Comparison of ENCODE assay signal across 8 mouse cellular contexts in the genomic region with DNA sequence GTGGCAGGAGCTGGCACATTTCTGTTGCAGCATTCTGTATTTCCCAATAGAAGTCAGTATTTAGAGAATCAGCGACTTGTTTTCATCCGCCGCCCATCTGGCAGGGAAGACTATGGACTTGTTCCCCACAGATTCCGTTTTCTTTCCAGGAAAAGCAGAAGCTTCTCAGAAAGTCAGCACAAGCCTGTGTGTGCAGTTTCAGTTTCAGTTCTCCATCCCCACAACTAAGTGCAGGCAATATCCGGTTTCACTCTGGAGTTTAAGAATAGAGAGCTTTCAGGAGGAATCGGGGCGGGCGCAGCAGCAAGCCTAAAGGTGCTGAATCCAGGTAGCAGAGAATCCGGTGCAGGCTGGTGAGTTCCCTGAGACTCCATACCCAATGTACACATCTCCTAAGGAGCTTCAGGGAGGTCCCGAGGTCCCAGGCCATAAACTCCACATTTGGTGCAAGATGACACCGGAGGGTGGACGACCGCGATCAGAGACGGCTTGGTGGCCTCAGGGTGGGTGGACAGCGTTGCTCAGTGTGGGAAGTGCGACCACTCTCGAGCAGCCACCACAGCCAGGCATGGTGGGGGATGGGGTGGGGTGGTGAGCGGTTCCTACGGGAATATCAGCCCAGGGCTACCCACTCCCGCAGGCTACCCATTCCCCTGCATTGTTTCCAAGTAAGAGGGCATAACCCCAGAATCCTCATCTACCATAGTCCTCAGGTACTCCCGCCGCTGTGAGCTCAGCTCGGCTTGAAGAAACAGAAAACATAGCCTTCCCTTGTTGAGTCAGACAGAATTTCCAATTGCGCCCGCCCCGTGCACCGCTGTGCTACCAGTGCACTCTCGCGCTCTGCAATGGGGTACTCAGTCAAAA. TPM values are rescaled to one million over a fixed set of nuclear protein-coding genes. Genes with fewer than 3 reads are reported as not detected.
DNase-seq lines count a peak whose midpoint lies in the region; ATAC-seq lines count a peak whose summit lies in the region.

A gene (plus strand): TSS at position 256 of the 867 bp plus-strand sequence.

- H3K9me3 ChIP-seq in embryonic facial prominence, embryonic 11.5 days (replicated peaks; ENCODE audit: control insufficient read depth, low read length), result no peaks in the 10 kb centered on the region
- H3K9me3 ChIP-seq in limb, embryonic 11.5 days (ENCODE audit: control insufficient read depth, low read length), result no peaks in the 10 kb centered on the region
- no peaks in the 10 kb centered on the region for H3K9me3 ChIP-seq in midbrain, embryonic 13.5 days

- peak within 1 kb of the TSS; percentile 42 for H3K9ac ChIP-seq in embryonic facial prominence, embryonic 11.5 days (replicated peaks; ENCODE audit: low read length)
- peak within 1 kb of the TSS; percentile 52 for H3K9ac ChIP-seq in limb, embryonic 11.5 days (ENCODE audit: low read length)
- peak within 1 kb of the TSS; percentile 67 for H3K9ac ChIP-seq in midbrain, embryonic 13.5 days (replicated peaks)

- ATAC-seq in cerebellum, adult (ENCODE audit: insufficient number of reproducible peaks, low FRiP score, low TSS enrichment), result peak; percentile 41
- peak; percentile 89 for ATAC-seq in embryonic facial prominence, embryonic 11.5 days (replicated peaks; ENCODE audit: insufficient number of reproducible peaks, low FRiP score, low TSS enrichment, low read depth)
- ATAC-seq in limb, embryonic 11.5 days (ENCODE audit: insufficient number of reproducible peaks, low FRiP score, low TSS enrichment, low read depth), result peak; percentile 86
- ATAC-seq in midbrain, embryonic 13.5 days, result peak; percentile 87

- no peaks in the 10 kb centered on the region for H3K27me3 ChIP-seq in embryonic facial prominence, embryonic 11.5 days (ENCODE audit: control insufficient read depth, insufficient read depth, low read length)
- H3K27me3 ChIP-seq in limb, embryonic 11.5 days (ENCODE audit: control insufficient read depth, insufficient read depth, low read length), result 0 out of 2 replicates have a peak, but pooled peaks cover 3% of the 10 kb centered on the region
- H3K27me3 ChIP-seq in midbrain, embryonic 13.5 days, result 0 out of 2 replicates have a peak, but pooled peaks cover 4% of the 10 kb centered on the region

- no peak for DNase-seq in cerebellum, adult 11 months
- DNase-seq in embryonic facial prominence, embryonic 11.5 days (ENCODE audit: low spot score), result peak; percentile 54
- peak; percentile 83 to 90 for DNase-seq in heart, adult 18-20 months
- peak; percentile 63 for DNase-seq in kidney, adult 18-20 months
- peak; percentile 68 for DNase-seq in limb, embryonic 11.5 days (ENCODE audit: low spot score)
- DNase-seq in spleen, adult 18-20 months, result peak; percentile 10 to 39

- H3K4me2 ChIP-seq in embryonic facial prominence, embryonic 11.5 days (ENCODE audit: low read depth, low read length), result peak within 1 kb of the TSS; percentile 79
- peak within 1 kb of the TSS; percentile 94 for H3K4me2 ChIP-seq in limb, embryonic 11.5 days (ENCODE audit: low read depth, severe bottlenecking)
- peak within 1 kb of the TSS; percentile 92 for H3K4me2 ChIP-seq in midbrain, embryonic 13.5 days (replicated peaks)

- no peak within 1 kb of the TSS for H3K27ac ChIP-seq in embryonic facial prominence, embryonic 11.5 days (replicated peaks; ENCODE audit: low read depth, low read length)
- no peak within 1 kb of the TSS for H3K27ac ChIP-seq in limb, embryonic 11.5 days (replicated peaks; ENCODE audit: low read depth, low read length)
- no peak within 1 kb of the TSS for H3K27ac ChIP-seq in midbrain, embryonic 13.5 days

- H3K36me3 ChIP-seq in embryonic facial prominence, embryonic 11.5 days (replicated peaks; ENCODE audit: control insufficient read depth, insufficient read depth, low read depth, low read length), result no peaks in the 10 kb centered on the region
- no peaks in the 10 kb centered on the region for H3K36me3 ChIP-seq in limb, embryonic 11.5 days (ENCODE audit: control insufficient read depth, insufficient read depth, low read length)
- H3K36me3 ChIP-seq in midbrain, embryonic 13.5 days, result no peaks in the 10 kb centered on the region

- H3K4me1 ChIP-seq in embryonic facial prominence, embryonic 11.5 days (ENCODE audit: control insufficient read depth, insufficient read depth, low read length), result no peaks in the 10 kb centered on the region
- H3K4me1 ChIP-seq in limb, embryonic 11.5 days (ENCODE audit: control insufficient read depth, insufficient read depth, low read length), result no peaks in the 10 kb centered on the region
- peaks cover 5% of the 10 kb centered on the region for H3K4me1 ChIP-seq in midbrain, embryonic 13.5 days (replicated peaks)

- 1% methylated on average over 30 of the region's 30 CpGs for WGBS in embryonic facial prominence, embryonic 11.5 days
- under 1% methylated on average over 30 of the region's 30 CpGs for WGBS in limb, embryonic 11.5 days
- WGBS in midbrain, embryonic 13.5 days, result 3% methylated on average over 30 of the region's 30 CpGs

- peak within 1 kb of the TSS; percentile 46 for H3K4me3 ChIP-seq in embryonic facial prominence, embryonic 11.5 days (ENCODE audit: low read depth, low read length)
- peak within 1 kb of the TSS; percentile 55 for H3K4me3 ChIP-seq in limb, embryonic 11.5 days (ENCODE audit: low read depth, low read length)
- H3K4me3 ChIP-seq in midbrain, embryonic 13.5 days (replicated peaks), result peak within 1 kb of the TSS; percentile 55

RNA-seq across cellular contexts. Expression of the gene that starts here (rescaled TPM):
- polyA plus RNA-seq in embryonic facial prominence, embryonic 11.5 days (2014; fragmentation: Nextera tagmentation; extraction: Ambion mirVana), result 1.4 and 2.1 TPM in 2 replicates
- total RNA-seq in heart, adult 18-20 months (2021), result 10 to 100 TPM in 1 of 2 experiments, 1 to 10 TPM in 1; 8.5 to 31.7 TPM
- polyA plus RNA-seq in limb, embryonic 11.5 days (2014; fragmentation: Nextera tagmentation; extraction: Ambion mirVana), result 1.9 TPM in 2 replicates
- polyA plus RNA-seq in midbrain, embryonic 13.5 days (2015; fragmentation: Nextera tagmentation; extraction: Ambion mirVana), result 1.2 and 1.3 TPM in 2 replicates
